Mouse (Mus musculus) MEL (cell line): ENCODE measurements around the gene Clec12a.

Experiments used
- EP300 ChIP-seq, 2 experiments: IDR thresholded peaks; 2 replicates each; pipeline ENCODE4 v1.6.1; 2011; ENCODE audit warnings: improper control_type of control experiment in 2 of 2, low read length in 2 of 2, low read depth in 1 of 2, mild to moderate bottlenecking in 1 of 2
- ETS1 ChIP-seq: IDR thresholded peaks from 2 replicates; pipeline ENCODE4 v1.6.1; 2012; ENCODE audit warnings: low read depth, mild to moderate bottlenecking, inconsistent platforms, low read length, improper control_type of control experiment, moderate library complexity
- GATA1 ChIP-seq: IDR thresholded peaks from 2 replicates; pipeline ENCODE4 v1.6.1; 2011; ENCODE audit warnings: low read depth, low read length, improper control_type of control experiment
- HCFC1 ChIP-seq: IDR thresholded peaks from 2 replicates; pipeline ENCODE4 v1.6.1; 2012; ENCODE audit warnings: low read depth, mild to moderate bottlenecking, inconsistent platforms, low read length, improper control_type of control experiment, moderate library complexity
- MAZ ChIP-seq: IDR thresholded peaks from 2 replicates; pipeline ENCODE4 v1.6.1; 2012; ENCODE audit warnings: low read depth, mild to moderate bottlenecking, inconsistent platforms, low read length, improper control_type of control experiment
- MYC ChIP-seq: IDR thresholded peaks from 2 replicates; pipeline ENCODE4 v1.6.1; 2011; ENCODE audit warnings: low read depth, mild to moderate bottlenecking, low read length, improper control_type of control experiment, moderate library complexity
- POLR2A ChIP-seq, 2 experiments: IDR thresholded peaks; 2 replicates each; pipeline ENCODE4 v1.6.1; 2011 to 2012; ENCODE audit warnings: low read length in 2 of 2, mild to moderate bottlenecking in 2 of 2, control low read depth in 1 of 2, improper control_type of control experiment in 1 of 2, low read depth in 1 of 2, moderate library complexity in 1 of 2; ENCODE audit not compliant: control insufficient read depth in 1 of 2, insufficient read depth in 1 of 2, poor library complexity in 1 of 2
- ZC3H11A ChIP-seq: IDR thresholded peaks from 2 replicates; pipeline ENCODE4 v1.6.1; 2012; ENCODE audit warnings: low read depth, mild to moderate bottlenecking, inconsistent platforms, low read length, improper control_type of control experiment

DNA sequence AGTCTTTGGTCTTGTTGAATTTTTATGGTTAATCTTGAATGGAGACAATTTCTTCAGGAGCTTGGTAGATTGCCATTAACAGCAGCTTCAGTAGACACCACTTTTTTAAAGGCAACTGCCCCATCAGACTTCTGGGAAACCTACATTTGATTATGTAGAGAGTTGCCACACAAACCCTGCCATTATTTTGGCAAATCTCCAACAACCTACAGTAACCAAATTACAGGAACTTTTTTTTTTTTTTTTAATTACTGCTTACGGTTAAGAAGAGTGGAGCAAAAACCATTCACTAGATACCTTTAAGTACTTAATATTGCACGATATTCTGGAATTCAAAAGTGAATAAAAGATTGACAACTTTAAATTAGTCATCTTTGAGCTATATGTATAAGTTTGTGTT lies 17.0 kb downstream of the Clec12a start:
- no peak for TF ChIP-seq MYC
- TF ChIP-seq POLR2A (IDR thresholded peaks at IDR 0.05; ENCODE audit: control insufficient read depth in 1 of 2, insufficient read depth in 1 of 2, low read depth in 1 of 2, low read length in 2 of 2, poor library complexity in 1 of 2): no peak
- no peak for TF ChIP-seq EP300 (IDR thresholded peaks at IDR 0.05; ENCODE audit: low read depth in 1 of 2, low read length in 2 of 2)
- TF ChIP-seq GATA1: no peak
- no peak for TF ChIP-seq MAZ
- no peak for TF ChIP-seq ZC3H11A
- TF ChIP-seq HCFC1: no peak
- no peak for TF ChIP-seq ETS1
